Mouse (Mus musculus) liver, embryonic 15.5 days (tissue): Measurements from ENCODE around the gene Slc2a5. TPM values are rescaled to one million over a fixed set of nuclear protein-coding genes. Genes with fewer than 3 reads are reported as not detected.

Experiments
- ATAC-seq: fragments of 200-750 bp; cut with Nextera tagmentation; 2 replicates; pipeline ENCODE4 v1.8.0; 2017; ENCODE audit warnings: moderate number of reproducible peaks, mild to moderate bottlenecking, moderate library complexity; ENCODE audit not compliant: insufficient read depth
- H3K27ac ChIP-seq: fragments of 300-500 bp; sonication (generic); replicated peaks from 2 replicates; pipeline ENCODE4 v1.5.1; 2015; ENCODE audit warnings: mild to moderate bottlenecking, inconsistent platforms
- H3K27me3 ChIP-seq: fragments of 300-500 bp; sonication (generic); 2 replicates; pipeline ENCODE4 v1.6.1; 2015; ENCODE audit warnings: mild to moderate bottlenecking, inconsistent platforms
- H3K36me3 ChIP-seq: fragments of 300-500 bp; sonication (generic); replicated peaks from 2 replicates; pipeline ENCODE4 v1.6.1; 2015; ENCODE audit warnings: moderate library complexity, mild to moderate bottlenecking, inconsistent platforms
- H3K4me1 ChIP-seq: fragments of 300-500 bp; sonication (generic); replicated peaks from 2 replicates; pipeline ENCODE4 v1.6.1; 2015; ENCODE audit warnings: inconsistent platforms
- H3K4me2 ChIP-seq: fragments of 300-500 bp; sonication (generic); 2 replicates; pipeline ENCODE4 v1.6.1; 2015; ENCODE audit warnings: moderate library complexity, mild to moderate bottlenecking, inconsistent platforms
- H3K4me3 ChIP-seq: fragments of 300-500 bp; sonication (generic); replicated peaks from 2 replicates; pipeline ENCODE4 v1.5.1; 2015; ENCODE audit warnings: mild to moderate bottlenecking, inconsistent platforms
- H3K9ac ChIP-seq: fragments of 300-500 bp; sonication (generic); 2 replicates; pipeline ENCODE4 v1.6.1; 2015; ENCODE audit warnings: moderate library complexity, mild to moderate bottlenecking, inconsistent platforms
- H3K9me3 ChIP-seq: fragments of 300-500 bp; sonication (generic); replicated peaks from 2 replicates; pipeline ENCODE4 v1.6.1; 2016; ENCODE audit warnings: inconsistent platforms
- WGBS: fragments of 180-500 bp; shearing (Covaris S2); methylation state at CpG from one replicate; pipeline ENCODE4 v1.1.7; 2015; ENCODE audit warnings: mixed read lengths; ENCODE audit not compliant: insufficient replicate concordance; 5-methylcytosine and 5-hydroxymethylcytosine counted together
- polyA plus RNA-seq: library from polyadenylated mRNA; unstranded; fragments of >200 nt; fragmentation: Nextera tagmentation; extraction: Ambion mirVana; gene quantifications from 2 replicates; pipeline ENCODE4 v1.2.1, GENCODE M21; 2015

Gene Slc2a5
- 0.21 and 0.30 TPM in 2 replicates for polyA plus RNA-seq

DNA sequence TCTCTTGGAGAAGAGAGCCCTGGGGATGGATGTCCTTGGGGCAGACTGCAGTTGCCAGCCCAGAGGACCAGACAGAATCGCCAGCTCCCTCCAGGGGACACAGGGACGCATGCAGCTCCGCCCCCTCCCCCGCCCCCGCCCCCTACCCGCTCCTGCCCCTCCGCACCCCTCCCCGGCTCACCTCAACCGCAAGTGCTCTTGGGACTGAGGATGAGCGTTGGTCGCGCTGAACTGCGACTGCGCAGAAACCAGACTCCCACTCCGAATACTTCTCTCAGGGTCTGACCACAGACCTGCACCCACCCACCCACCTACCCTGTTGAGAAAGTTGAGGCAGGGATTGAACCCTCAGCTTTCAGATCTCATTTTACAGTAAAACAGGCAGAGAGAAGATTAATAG, at the start of gene Slc2a5:
Slc2a5 (plus strand) TSS at position 229 of the 400 bp plus-strand sequence.
- ATAC-seq: no peak
- Histone ChIP-seq H3K9ac (no peak within 1 kb of the TSS), H3K27ac (no peak within 1 kb of the TSS), H3K4me3 (no peak within 1 kb of the TSS), H3K27me3 (no peaks in the 10 kb centered on the region; the same call in 1 of the 2 replicates), H3K4me2 (no peak within 1 kb of the TSS), H3K36me3 (no peaks in the 10 kb centered on the region), H3K9me3 (no peaks in the 10 kb centered on the region), H3K4me1 (0 out of 2 replicates have a peak, but pooled peaks cover 3% of the 10 kb centered on the region)
- 35% methylated on average over 15 of the region's 15 CpGs for WGBS

DNA sequence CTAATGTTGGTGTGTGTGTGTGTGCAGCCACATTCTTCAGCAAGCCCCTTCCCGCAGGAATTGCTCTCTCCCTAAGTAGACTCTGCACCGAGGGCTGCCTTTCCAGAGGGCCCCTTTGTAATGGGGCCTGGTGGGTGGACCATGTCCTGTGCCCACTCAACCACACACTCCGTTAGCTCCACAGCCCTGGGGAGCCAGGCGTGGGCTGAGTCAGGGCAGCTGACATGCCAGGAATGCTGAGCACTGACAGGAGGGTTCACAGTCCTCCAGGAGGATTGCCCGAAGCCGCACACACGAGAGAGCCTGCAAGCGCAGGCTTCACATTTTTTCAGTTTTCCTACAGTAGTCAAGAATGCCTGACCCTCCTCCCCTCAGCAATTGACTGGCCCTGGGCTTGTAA, 48.9 kb upstream of the Slc2a5 start:
- no peaks in the 10 kb centered on the region for H3K36me3 ChIP-seq
- H3K9me3 ChIP-seq: no peaks in the 10 kb centered on the region
- WGBS: 57% methylated on average over 8 of the region's 8 CpGs
- H3K4me2 ChIP-seq: no peak overlapping the region
- H3K27ac ChIP-seq: no peak overlapping the region
- no peaks in the 10 kb centered on the region for H3K4me1 ChIP-seq
- no peak for ATAC-seq
- no peak overlapping the region for H3K9ac ChIP-seq
- H3K27me3 ChIP-seq: no peaks in the 10 kb centered on the region; the same call in 1 of the 2 replicates
- no peak overlapping the region for H3K4me3 ChIP-seq

DNA sequence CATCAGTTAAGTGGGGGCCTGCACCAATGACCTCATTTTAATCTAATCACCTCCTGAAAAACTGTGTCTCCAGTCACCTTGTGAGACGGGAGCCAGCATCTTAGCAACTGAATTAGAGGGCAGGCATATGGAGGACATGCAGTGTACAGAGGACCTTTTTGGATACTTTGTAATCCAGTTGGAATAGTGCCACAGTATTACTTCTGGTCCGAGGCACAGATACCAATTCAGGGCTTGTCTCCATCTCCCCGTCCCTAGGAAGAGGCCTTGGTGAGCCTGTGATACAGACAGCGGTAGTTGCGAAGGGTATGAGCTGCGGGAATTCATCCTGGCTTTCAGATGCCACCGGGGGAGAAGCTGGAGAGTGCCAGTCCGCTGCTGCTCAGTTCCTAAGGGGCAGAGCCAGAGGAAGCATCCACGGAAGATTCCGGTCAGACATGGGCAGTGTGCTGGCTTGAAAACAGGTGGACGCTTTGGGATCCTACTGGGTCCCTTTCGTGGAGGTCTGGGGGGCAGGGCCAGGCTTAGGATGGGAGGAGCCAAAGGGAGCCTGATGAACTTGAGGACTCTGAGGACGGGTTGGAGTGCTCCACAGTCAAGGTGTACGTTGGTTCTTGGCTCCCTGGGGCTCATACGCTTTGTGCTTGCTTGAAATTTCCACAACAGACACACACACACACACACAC, 46.5 kb upstream of the Slc2a5 start:
- H3K9ac ChIP-seq: no peak overlapping the region
- no peak overlapping the region for H3K4me3 ChIP-seq
- no peaks in the 10 kb centered on the region; the same call in 1 of the 2 replicates for H3K27me3 ChIP-seq
- H3K9me3 ChIP-seq: no peaks in the 10 kb centered on the region
- no peak overlapping the region for H3K4me2 ChIP-seq
- H3K4me1 ChIP-seq: 0 out of 2 replicates have a peak, but pooled peaks cover 4% of the 10 kb centered on the region
- no peak for ATAC-seq
- H3K27ac ChIP-seq: no peak overlapping the region
- 56% methylated on average over 15 of the region's 15 CpGs for WGBS
- no peaks in the 10 kb centered on the region for H3K36me3 ChIP-seq

DNA sequence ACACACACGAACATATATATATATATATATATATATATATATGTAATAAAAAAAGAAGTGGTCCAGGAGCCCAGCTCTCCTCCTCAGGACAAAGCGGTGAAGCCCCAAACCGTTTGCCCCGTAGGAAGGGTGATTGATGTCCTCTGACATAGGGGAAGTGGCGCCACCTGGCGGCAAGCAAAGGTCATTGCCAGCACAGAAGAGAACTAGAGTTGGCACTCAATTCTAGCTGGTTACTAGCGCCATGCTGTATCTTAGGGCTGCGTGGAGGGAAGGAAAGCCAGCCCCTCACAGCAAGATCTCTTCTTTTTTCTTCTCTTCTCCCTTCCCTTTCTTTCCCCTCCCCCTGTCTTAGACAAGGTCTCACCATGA, 46.0 kb upstream of the Slc2a5 start:
- no peaks in the 10 kb centered on the region for H3K9me3 ChIP-seq
- 0 out of 2 replicates have a peak, but pooled peaks cover 4% of the 10 kb centered on the region for H3K4me1 ChIP-seq
- no peak overlapping the region for H3K4me2 ChIP-seq
- no peak overlapping the region for H3K27ac ChIP-seq
- 7% methylated on average over 8 of the region's 8 CpGs for WGBS
- no peaks in the 10 kb centered on the region; the same call in 1 of the 2 replicates for H3K27me3 ChIP-seq
- H3K36me3 ChIP-seq: no peaks in the 10 kb centered on the region
- no peak for ATAC-seq
- no peak overlapping the region for H3K4me3 ChIP-seq
- H3K9ac ChIP-seq: no peak overlapping the region

DNA sequence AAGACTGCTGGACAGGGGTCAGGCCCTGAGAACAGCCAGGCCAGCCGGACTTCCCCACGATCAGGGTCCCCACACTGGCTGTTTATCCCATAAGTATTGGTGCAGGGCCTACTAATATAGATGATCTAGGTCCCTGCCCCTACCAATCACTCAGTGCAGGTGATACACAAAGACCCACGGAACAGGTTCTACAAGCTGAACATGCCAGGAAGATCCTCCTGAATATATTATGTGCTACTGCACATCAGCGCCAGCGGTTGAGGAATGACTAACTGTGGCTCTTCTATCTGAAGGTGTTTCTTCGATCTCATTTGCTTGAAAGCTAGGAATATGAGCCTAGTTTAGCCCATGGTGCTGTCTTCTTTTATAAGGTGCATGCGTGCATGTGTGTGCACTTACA, 43.7 kb upstream of the Slc2a5 start:
- no peak for ATAC-seq
- 0 out of 2 replicates have a peak, but pooled peaks cover 4% of the 10 kb centered on the region for H3K4me1 ChIP-seq
- no peak overlapping the region for H3K27ac ChIP-seq
- no peak overlapping the region for H3K4me2 ChIP-seq
- no peak overlapping the region for H3K9ac ChIP-seq
- H3K36me3 ChIP-seq: no peaks in the 10 kb centered on the region
- H3K9me3 ChIP-seq: no peaks in the 10 kb centered on the region
- WGBS: 71% methylated on average over 7 of the region's 7 CpGs
- no peak overlapping the region for H3K4me3 ChIP-seq
- no peaks in the 10 kb centered on the region for H3K27me3 ChIP-seq

DNA sequence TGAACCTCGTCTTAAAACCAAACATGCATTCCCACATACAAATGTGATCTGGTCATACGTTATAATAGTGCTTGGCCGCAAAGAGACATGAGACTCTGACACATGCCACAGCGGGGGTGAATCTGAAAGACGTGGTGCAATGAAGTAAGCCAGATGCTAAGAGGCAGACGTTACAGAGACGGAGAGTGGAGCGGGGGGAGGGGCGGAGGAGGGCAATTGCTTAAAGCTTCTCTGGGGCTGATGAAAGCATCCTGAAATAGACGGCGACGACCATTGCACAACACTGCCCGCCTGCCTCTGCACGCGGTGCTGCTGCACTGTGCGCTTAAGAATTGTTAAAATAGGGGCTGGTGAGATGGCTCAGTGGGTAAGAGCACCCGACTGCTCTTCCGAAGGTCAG, 42.9 kb upstream of the Slc2a5 start:
- WGBS: 38% methylated on average over 18 of the region's 18 CpGs
- ATAC-seq: peak; percentile 36; the same call in 1 of the 2 replicates
- H3K9me3 ChIP-seq: no peaks in the 10 kb centered on the region

DNA sequence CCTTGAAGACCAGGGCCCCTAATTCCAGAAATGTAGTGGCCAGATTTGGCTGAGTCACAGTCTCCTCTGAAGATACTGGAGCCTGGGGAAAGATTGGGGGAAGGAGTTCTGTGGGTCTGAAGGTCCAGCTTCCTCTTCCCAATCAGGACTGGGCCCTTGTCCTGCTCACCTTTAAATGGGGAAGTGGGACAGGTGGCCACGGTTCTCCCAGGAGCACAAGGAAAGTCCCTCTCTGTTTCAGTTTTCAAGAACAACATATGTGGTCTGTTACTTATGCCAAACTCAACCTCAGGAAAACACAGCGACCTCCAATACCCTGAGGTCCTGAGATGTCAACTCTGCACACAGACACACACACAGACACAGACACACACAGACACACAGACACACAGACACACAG, 40.4 kb upstream of the Slc2a5 start:
- ATAC-seq: no peak
- H3K4me3 ChIP-seq: no peak overlapping the region
- no peak overlapping the region for H3K9ac ChIP-seq
- no peaks in the 10 kb centered on the region for H3K36me3 ChIP-seq
- H3K9me3 ChIP-seq: no peaks in the 10 kb centered on the region
- WGBS: 32% methylated on average over 2 of the region's 2 CpGs
- H3K4me2 ChIP-seq: no peak overlapping the region
- 0 out of 2 replicates have a peak, but pooled peaks cover 4% of the 10 kb centered on the region for H3K4me1 ChIP-seq
- H3K27me3 ChIP-seq: no peaks in the 10 kb centered on the region
- no peak overlapping the region for H3K27ac ChIP-seq

More for the DNA sequence above, 42.9 kb upstream of the Slc2a5 start:
- H3K4me1 ChIP-seq: 0 out of 2 replicates have a peak, but pooled peaks cover 4% of the 10 kb centered on the region
- H3K9ac ChIP-seq: no peak overlapping the region
- no peak overlapping the region for H3K27ac ChIP-seq
- H3K4me2 ChIP-seq: no peak overlapping the region
- no peaks in the 10 kb centered on the region for H3K27me3 ChIP-seq
- H3K4me3 ChIP-seq: no peak overlapping the region
- no peaks in the 10 kb centered on the region for H3K36me3 ChIP-seq

DNA sequence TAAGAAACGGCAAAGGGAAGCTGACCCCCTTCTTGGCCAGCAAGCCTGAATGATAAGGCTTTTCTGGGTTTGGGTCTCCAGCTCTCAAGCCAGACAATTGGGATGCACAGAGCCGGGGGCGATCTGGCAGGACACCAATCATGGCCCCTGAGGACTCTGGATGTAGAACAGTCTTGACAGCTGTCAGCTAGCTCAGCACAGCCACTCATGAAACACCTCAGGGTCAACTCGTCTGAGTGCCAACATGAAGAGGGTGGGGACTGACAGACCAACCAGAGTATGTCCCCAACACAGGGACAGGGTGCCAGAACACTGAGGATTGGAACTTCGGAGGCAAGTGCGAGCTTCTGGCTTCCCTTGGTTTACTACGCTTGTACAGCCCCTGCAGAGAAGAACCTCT, 39.8 kb upstream of the Slc2a5 start:
- Histone ChIP-seq H3K4me1 (0 out of 2 replicates have a peak, but pooled peaks cover 4% of the 10 kb centered on the region), H3K27me3 (no peaks in the 10 kb centered on the region), H3K9ac (no peak overlapping the region), H3K9me3 (no peaks in the 10 kb centered on the region), H3K4me3 (no peak overlapping the region), H3K27ac (no peak overlapping the region), H3K36me3 (no peaks in the 10 kb centered on the region), H3K4me2 (no peak overlapping the region)
- WGBS: 57% methylated on average over 7 of the region's 7 CpGs
- no peak for ATAC-seq

DNA sequence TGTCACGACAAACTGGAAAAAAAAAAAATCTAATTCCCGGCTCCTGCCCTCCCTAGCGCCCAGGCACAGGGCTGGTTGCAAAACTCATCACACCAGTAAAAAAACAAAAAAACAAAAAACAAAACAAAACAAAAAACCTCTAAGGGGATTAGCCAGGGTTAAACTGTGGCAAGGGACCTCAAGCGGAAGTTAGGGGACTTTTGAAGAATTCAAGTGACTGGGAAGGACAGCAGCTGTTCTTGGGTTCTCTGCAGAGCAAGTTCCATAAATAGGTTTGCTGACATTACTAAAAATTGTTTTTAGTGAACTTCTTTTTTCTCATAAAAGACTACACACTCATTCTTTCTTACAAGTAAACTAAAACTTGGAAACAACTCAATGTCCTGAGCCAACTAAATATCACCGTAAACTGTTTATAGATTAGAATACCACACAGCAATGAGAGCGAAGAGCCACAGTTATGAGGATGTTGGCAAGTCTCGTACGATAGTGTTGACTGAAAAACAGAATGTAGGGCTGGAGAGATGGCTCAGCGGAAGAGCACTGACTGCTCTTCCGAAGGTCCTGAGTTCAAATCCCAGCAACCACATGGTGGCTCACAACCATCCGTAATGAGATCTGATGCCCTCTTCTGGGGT, 38.6 kb upstream of the Slc2a5 start:
- no peak overlapping the region for H3K9ac ChIP-seq
- no peaks in the 10 kb centered on the region for H3K9me3 ChIP-seq
- H3K27ac ChIP-seq: no peak overlapping the region
- no peaks in the 10 kb centered on the region for H3K27me3 ChIP-seq
- no peak for ATAC-seq
- 0 out of 2 replicates have a peak, but pooled peaks cover 4% of the 10 kb centered on the region for H3K4me1 ChIP-seq
- WGBS: 70% methylated on average over 11 of the region's 11 CpGs
- no peak overlapping the region for H3K4me3 ChIP-seq
- H3K4me2 ChIP-seq: no peak overlapping the region
- no peaks in the 10 kb centered on the region for H3K36me3 ChIP-seq

DNA sequence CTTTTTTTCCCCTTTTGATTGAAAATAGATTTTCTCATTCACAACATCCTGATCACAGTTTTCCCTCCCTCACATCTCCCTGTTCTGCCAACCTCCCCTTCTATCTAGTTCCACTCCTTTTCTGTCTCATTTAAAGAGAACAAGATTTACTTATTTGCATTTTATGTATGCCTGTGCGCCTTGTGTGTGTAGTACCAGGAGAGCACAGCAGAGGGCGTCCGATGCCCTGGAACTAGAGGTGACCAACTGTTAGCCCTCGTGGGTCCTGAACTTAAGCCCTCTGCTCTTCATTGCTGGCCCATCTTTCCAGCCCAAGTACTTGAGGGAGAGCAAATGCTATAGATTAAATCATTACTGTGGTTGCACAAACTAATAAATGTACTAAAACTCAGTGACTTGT, 33.7 kb upstream of the Slc2a5 start:
- Histone ChIP-seq H3K4me1 (peaks cover 15% of the 10 kb centered on the region), H3K36me3 (no peaks in the 10 kb centered on the region), H3K27ac (no peak overlapping the region), H3K4me2 (no peak overlapping the region), H3K4me3 (no peak overlapping the region), H3K9me3 (no peaks in the 10 kb centered on the region), H3K9ac (no peak overlapping the region), H3K27me3 (peaks cover 28% of the 10 kb centered on the region)
- ATAC-seq: no peak
- WGBS: 62% methylated on average over 4 of the region's 4 CpGs

DNA sequence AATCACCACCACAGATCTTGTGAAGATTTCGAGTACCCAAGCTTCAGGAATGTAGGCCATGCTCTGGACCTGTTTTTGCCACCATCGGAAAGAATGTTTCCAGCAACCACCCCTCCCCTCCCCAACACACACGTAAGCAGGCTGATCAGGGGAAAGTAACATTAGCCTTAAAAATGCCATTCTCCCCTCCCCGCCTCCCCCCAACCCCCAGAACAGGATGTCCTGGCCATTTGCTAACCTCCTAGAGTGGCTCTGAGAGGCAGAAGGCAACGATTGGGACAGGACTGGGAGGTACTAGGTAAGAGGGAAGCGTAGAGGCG, 32.3 kb upstream of the Slc2a5 start:
- 5% methylated on average over 7 of the region's 7 CpGs for WGBS
- no peak overlapping the region for H3K9ac ChIP-seq
- peak overlapping the region; percentile 89 for H3K4me2 ChIP-seq
- H3K27me3 ChIP-seq: peaks cover 40% of the 10 kb centered on the region
- peaks cover 15% of the 10 kb centered on the region for H3K4me1 ChIP-seq
- no peak for ATAC-seq
- peak overlapping the region; percentile 59 for H3K4me3 ChIP-seq
- no peaks in the 10 kb centered on the region for H3K9me3 ChIP-seq
- H3K27ac ChIP-seq: no peak overlapping the region
- no peaks in the 10 kb centered on the region for H3K36me3 ChIP-seq
